Mouse (Mus musculus): Measurements from ENCODE around the gene Gabra2.

GRCm38 (mm10) chr5:71094776-71095175 is 873 bp downstream of the Gabra2 start:
- TF ChIP-seq CTCF (IDR thresholded peaks at IDR 0.05; ENCODE audit: borderline replicate concordance, extremely low read depth, insufficient read depth, insufficient read length) (no peak), POLR2A (IDR thresholded peaks at IDR 0.05; ENCODE audit: borderline replicate concordance, extremely low read depth, insufficient read depth, insufficient read length, poor library complexity, severe bottlenecking) (no peak)

Measured in brain, embryonic 14.5 days (tissue).